Mouse (Mus musculus) kidney, postnatal 4 days (tissue): ENCODE measurements around the gene Eftud2.

Experiments
- DNase-seq, 2 experiments: peaks; one replicate each; pipeline ENCODE4 v3.0.0; 2021; ENCODE audit warnings: mixed read lengths in 2 of 2

Gene Eftud2

DNA sequence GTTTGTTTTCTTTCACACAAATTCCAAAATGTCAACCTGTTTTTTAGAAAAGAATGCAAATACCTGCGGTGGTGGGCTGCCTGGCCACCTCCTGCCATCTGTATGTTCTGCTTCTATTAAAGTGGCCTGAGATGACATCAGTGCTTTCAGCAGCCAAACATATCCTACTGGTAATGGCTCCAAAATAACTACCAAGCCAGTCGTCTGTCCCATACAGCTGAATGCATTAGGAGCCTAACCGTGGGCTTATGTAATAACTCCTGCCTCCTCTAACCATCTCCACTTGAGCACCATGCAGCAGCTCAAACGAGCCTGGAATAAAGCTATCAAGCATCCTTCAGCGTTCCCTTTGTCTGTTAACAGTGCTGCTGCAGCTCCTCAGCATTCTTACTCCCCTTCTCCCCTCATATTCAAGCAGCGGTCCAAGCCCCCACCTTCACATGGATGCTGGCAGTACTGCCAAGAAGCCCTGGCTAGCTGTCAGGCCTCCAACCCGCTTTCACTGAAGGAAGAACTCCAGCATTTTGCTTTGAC, 5.9 kb downstream of the Eftud2 start:
- DNase-seq = no peak

GRCm38 (mm10) chr11:102864272-102864671, 16.5 kb downstream of the Eftud2 start:
- peak; percentile 87 to 88 for DNase-seq

DNA sequence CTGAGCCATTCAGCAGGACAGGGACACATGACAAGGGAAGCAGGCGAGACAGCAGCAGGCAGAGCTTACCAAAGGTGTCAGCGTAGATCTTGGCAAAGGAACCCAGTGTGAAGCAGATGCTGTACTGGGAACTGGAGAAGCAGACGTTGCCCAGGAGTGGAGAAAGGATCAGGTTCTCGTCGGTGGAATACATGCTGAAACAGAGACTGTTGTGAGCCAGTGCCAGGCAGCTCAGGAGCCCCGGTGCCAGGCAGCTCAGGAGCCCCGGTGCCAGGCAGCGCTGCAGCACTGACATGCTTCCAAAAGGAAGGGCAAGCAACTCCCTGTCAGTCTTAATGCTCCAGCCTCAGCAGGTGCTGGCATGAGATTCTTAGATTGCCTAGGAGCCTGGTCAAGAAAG, 20.9 kb downstream of the Eftud2 start:
- DNase-seq = no peak

DNA sequence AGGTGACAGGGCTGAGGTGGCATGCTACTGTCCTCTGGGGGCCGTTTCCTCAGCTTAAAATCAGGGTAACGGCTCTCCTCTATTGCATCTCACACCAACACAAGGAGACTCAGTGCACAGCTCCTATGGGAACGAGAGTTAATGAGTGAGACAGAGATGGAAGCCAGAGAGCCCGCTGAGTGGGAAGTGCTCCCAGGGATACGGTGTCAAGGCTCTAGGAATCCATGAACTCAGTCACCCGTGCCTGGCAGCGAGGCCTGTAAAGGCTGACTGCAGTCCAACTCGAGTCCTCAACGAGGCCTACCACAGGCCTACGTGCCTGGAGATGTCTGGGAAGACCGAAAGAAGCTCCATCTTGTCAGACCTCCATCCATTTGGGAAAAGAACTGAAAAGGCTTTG, 21.8 kb downstream of the Eftud2 start:
- no peak for DNase-seq

GRCm38 (mm10) chr11:102855941-102856340, 24.8 kb downstream of the Eftud2 start:
- DNase-seq = no peak

DNA sequence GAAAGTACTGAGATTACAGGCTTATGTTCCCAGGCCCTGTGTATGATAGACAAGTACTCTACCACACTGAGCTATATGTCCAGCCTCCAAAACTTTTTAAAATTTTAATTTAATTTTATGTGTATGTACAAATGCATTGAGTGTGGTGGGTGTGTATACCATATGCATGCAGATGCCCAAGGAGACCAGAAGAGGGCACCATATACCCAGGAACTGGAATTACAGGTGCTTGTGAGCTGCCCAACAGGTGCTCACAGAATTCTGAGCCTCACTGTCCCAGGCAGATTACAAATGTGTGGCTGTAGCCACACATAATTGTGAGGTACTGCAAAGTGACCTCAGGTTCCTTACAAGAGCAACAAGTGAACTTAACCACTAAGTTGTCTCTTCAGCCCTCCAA, 27.0 kb downstream of the Eftud2 start:
- no peak for DNase-seq

DNA sequence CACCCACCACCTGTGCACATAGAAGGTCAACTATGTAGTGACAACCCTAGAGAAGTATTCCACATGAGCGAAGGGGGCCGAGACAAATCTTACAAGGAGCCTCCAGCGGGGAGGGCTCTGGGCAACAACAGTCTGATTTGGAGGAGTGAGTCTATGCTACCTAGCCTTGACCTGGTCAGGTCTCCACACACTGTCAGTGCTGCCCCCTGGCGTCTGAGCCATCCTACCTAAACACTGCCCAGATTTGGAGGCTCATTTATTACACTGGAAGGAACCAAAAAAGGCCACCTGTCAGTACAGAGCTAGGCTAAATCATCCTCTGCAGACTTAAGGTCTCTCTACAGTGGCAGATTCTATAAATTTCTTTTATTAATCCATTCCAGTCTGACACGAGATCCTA, 28.9 kb downstream of the Eftud2 start:
- peak; percentile 89 for DNase-seq

GRCm38 (mm10) chr11:102845926-102846325, 34.9 kb downstream of the Eftud2 start:
- DNase-seq = no peak

- DNase-seq = no peak
These were observed 42.1 kb downstream of the Eftud2 start for GRCm38 (mm10) chr11:102838616-102839150.

DNA sequence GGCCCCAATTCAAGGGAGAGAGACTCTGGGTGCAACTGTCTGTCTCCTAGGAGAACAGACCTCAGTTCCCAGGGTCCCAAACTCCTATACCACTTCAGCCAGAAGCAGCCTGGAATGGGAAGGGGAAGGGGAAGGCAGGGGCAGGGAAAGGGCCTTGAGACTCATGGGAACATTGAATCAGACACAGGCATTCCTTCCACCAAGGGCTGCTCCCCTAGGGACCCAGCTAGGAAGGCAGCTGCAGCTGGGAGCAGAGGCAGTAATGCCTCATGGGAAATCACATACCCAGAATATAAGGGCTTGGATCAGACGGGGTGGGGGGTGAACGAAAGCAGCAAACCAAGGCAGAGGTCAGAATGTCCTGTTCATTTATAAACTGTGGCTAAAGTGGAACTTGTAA, 42.7 kb downstream of the Eftud2 start:
- DNase-seq = peak; percentile 30 to 43

- DNase-seq = no peak
These were observed 43.4 kb downstream of the Eftud2 start for GRCm38 (mm10) chr11:102837385-102837784.

DNA sequence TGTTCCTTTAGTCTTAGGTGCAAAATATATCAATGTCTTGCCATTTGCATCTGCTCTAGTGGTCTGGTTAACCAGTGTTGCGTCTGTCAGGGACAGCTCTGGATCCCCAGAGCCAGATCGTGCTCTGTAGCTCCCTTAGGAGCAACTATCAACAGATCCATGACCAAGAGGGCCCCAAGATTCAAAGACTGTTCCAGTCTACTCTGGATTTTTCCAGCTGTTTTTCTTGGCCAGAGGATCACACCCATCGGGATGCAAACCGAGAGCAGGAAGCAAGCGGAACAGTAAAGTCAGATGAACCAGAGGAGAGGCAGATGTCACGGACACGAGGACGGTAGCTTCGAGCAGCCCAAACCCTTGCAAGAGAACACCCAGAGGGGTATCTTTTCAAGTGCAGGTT, 44.6 kb downstream of the Eftud2 start:
- DNase-seq = peak in 1 of 2 experiments; percentile 24

- DNase-seq = no peak
These were observed 45.2 kb downstream of the Eftud2 start, which contains the start of gene Higd1b for GRCm38 (mm10) chr11:102835549-102835948. Gene Higd1b, plus strand, starts transcription at chr11:102835849.

GRCm38 (mm10) chr11:102834219-102834618, 46.6 kb downstream of the Eftud2 start:
- DNase-seq = peak in 1 of 2 experiments; percentile 27

- DNase-seq = peak in 1 of 2 experiments; percentile 25
These were observed 48.0 kb downstream of the Eftud2 start for GRCm38 (mm10) chr11:102832700-102833297.

GRCm38 (mm10) chr11:102830276-102830675, 50.5 kb downstream of the Eftud2 start:
- no peak for DNase-seq

DNA sequence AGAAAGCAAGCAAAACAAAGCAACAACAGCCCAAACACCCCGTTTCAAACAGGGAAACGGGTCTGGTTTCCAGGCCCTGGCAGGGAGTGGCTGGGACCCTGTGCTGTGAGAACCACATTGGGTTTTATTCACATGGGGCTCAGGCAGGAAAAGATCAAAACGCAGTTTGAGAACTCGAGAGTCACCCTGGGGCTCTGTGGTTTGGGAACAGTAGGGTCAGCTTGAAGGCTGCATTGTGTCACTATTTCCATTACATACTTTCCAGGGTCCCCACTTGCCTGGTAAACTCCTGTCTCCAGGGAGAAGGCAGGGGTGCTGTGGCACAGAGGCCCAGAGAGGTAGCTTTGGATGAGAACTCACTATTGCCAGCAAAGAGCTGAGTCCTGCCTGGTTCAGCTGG, 53.7 kb downstream of the Eftud2 start:
- DNase-seq = no peak

- no peak for DNase-seq
These were observed 54.3 kb downstream of the Eftud2 start for GRCm38 (mm10) chr11:102826476-102826875.

GRCm38 (mm10) chr11:102821231-102821630, 59.6 kb downstream of the Eftud2 start:
- peak; percentile 26 to 46 for DNase-seq

DNA sequence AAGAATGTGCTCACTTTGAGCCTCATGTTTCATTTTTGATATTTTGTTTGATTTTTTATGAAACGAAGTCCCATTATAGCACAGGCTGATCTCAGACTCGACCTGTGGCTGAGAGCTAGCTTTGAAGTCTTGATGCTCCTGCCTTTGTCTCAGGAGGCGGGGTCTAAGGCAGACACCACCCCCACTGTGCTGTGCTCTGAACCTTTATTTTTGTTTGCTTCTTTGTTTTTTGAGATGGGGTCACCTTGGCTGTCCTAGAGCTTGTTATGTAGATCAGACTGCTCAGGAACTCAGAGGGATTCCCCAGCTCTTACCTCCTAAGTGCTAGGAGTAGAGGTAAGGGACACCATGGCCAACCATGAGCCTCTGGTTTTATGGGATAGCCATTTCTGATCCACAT, 60.4 kb downstream of the Eftud2 start:
- no peak for DNase-seq

DNA sequence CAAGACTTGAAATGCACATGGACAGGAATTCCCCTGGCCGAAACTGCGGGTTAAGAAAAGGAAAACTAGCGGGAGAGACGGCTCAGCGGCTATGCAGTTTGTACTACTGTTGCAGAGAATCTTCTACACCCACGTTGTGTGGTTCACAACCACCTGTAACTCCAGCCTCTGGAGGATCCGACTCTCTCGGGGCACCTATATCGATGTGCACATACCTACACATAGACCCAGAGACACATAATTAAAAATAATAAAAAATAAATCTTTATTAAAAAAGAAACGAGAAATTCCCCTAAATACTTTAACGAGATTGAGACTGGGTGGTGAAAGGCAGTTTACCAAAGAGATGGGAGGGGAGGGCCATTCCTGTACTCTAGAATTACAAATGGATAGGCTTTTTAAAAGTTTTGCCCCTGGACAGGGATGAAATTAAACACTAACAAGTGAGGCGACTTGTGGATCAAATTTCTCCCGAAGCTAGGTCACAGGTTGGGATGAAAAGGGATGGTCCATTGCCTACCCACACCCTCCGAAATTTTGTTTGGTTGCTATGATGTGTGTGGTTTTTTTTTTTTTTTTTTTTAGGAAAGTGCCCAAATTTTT, 60.9 kb downstream of the Eftud2 start:
- no peak for DNase-seq

DNA sequence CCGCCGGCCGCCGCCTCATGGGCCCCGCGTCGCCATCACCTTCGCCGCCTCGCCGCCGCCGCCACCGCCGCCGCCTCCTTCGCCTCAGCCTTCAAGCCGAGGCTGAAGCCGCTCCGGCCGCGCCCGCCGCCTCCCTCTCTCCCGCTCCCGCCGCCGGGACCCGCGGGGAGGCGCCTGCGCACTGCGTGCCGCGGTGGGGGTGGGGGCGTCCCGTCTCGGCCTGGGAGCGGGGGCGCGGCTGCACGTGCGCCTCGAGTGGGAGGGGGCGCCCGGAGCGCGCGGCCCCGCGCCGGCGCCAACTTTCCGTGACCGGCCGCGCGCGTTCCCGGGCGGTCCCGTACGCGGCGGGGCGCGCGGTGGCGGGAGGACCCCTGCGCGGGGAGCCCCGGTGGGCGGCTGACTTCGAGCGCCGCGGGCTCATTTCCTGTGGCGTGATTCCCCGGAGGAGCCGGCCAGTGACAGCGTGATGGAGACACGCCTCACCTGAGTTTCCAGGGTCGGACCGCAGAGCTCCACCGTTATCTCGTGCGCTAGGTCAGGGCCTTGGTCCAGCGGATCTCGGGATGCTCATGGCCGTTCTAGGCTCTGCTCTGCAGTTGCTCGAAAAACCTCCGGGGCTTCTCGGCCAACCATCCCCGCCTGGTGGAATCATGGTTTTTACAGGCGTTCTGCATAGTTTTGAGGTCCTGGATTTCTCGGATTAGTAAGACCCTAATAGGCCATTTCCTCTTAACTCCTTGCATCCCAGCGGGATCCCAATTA, 61.6 kb downstream of the Eftud2 start, which contains the start of gene Gjc1:
Gene Gjc1, minus strand, starts transcription at position 680 of the 762 bp plus-strand sequence.
- DNase-seq = peak; percentile 85 to 89
